Mouse (Mus musculus): ENCODE data around the gene Tpcn2. TPM values are rescaled to one million over a fixed set of nuclear protein-coding genes. Genes with fewer than 3 reads are reported as not detected.

Gene Tpcn2
- polyA plus RNA-seq, 1 experiment from 2014 or later = 5.7 TPM

GRCm38 (mm10) chr7:145196340-145196739 lies 87.5 kb downstream of the Tpcn2 start:
- Histone ChIP-seq H3K9me3 (0 out of 2 replicates have a peak, but pooled peaks cover 4% of the 10 kb centered on the region), H3K4me2 (no peak overlapping the region), H3K4me1 (peaks cover 68% of the 10 kb centered on the region), H3K27ac (replicated peaks) (no peak overlapping the region), H3K4me3 (no peak overlapping the region), H3K36me3 (no peaks in the 10 kb centered on the region), H3K9ac (no peak overlapping the region), H3K27me3 (replicated peaks) (no peaks in the 10 kb centered on the region)
- no peak for ATAC-seq (ENCODE audit: extremely low read depth, insufficient number of reproducible peaks, low FRiP score, low TSS enrichment)
- 85% methylated on average over 6 of the region's 6 CpGs for WGBS

- no peak for ATAC-seq (ENCODE audit: extremely low read depth, insufficient number of reproducible peaks, low FRiP score, low TSS enrichment)
- 54% methylated on average over 5 of the region's 5 CpGs for WGBS
- Histone ChIP-seq H3K4me3 (no peak overlapping the region), H3K36me3 (no peaks in the 10 kb centered on the region), H3K4me1 (peaks cover 68% of the 10 kb centered on the region), H3K27ac (replicated peaks) (peak overlapping the region; percentile 82), H3K9ac (peak overlapping the region; percentile 58; the same call in 1 of the 2 replicates), H3K27me3 (replicated peaks) (no peaks in the 10 kb centered on the region), H3K4me2 (no peak overlapping the region), H3K9me3 (no peaks in the 10 kb centered on the region)
Observed at GRCm38 (mm10) chr7:145195186-145195927, 88.5 kb downstream of the Tpcn2 start.

- Histone ChIP-seq H3K9ac (peak overlapping the region; percentile 58), H3K9me3 (no peaks in the 10 kb centered on the region), H3K4me1 (peaks cover 63% of the 10 kb centered on the region), H3K36me3 (no peaks in the 10 kb centered on the region), H3K27ac (replicated peaks) (peak overlapping the region; percentile 82), H3K4me2 (no peak overlapping the region), H3K4me3 (no peak overlapping the region), H3K27me3 (replicated peaks) (no peaks in the 10 kb centered on the region)
- WGBS = 42% methylated on average over 3 of the region's 3 CpGs
- ATAC-seq (ENCODE audit: extremely low read depth, insufficient number of reproducible peaks, low FRiP score, low TSS enrichment) = no peak
Observed at GRCm38 (mm10) chr7:145194455-145195161, 89.2 kb downstream of the Tpcn2 start.

- Histone ChIP-seq H3K4me2 (no peak overlapping the region), H3K27ac (replicated peaks) (no peak overlapping the region), H3K36me3 (no peaks in the 10 kb centered on the region), H3K27me3 (replicated peaks) (no peaks in the 10 kb centered on the region), H3K4me3 (no peak overlapping the region), H3K4me1 (peaks cover 49% of the 10 kb centered on the region), H3K9me3 (no peaks in the 10 kb centered on the region), H3K9ac (no peak overlapping the region)
- WGBS = 66% methylated on average over 6 of the region's 6 CpGs
- ATAC-seq (ENCODE audit: extremely low read depth, insufficient number of reproducible peaks, low FRiP score, low TSS enrichment) = no peak
Observed at GRCm38 (mm10) chr7:145192836-145193235, 91.0 kb downstream of the Tpcn2 start.

- H3K27ac ChIP-seq (replicated peaks) = no peak overlapping the region
Observed at GRCm38 (mm10) chr7:145190520-145190919, 93.3 kb downstream of the Tpcn2 start.

GRCm38 (mm10) chr7:145189342-145189741 lies 94.5 kb downstream of the Tpcn2 start:
- no peaks in the 10 kb centered on the region for H3K27me3 ChIP-seq (replicated peaks)
- 52% methylated on average over 8 of the region's 8 CpGs for WGBS
- no peak for ATAC-seq (ENCODE audit: extremely low read depth, insufficient number of reproducible peaks, low FRiP score, low TSS enrichment)
- no peaks in the 10 kb centered on the region for H3K36me3 ChIP-seq
- peaks cover 17% of the 10 kb centered on the region for H3K4me1 ChIP-seq
- H3K4me2 ChIP-seq = no peak overlapping the region
- H3K4me3 ChIP-seq = no peak overlapping the region
- no peaks in the 10 kb centered on the region for H3K9me3 ChIP-seq
- H3K9ac ChIP-seq = no peak overlapping the region
- H3K27ac ChIP-seq (replicated peaks) = no peak overlapping the region

More at GRCm38 (mm10) chr7:145190520-145190919, 93.3 kb downstream of the Tpcn2 start:
- H3K4me3 ChIP-seq = no peak overlapping the region
- H3K36me3 ChIP-seq = no peaks in the 10 kb centered on the region
- no peak overlapping the region for H3K9ac ChIP-seq
- no peaks in the 10 kb centered on the region for H3K27me3 ChIP-seq (replicated peaks)
- no peaks in the 10 kb centered on the region for H3K9me3 ChIP-seq
- peaks cover 28% of the 10 kb centered on the region for H3K4me1 ChIP-seq
- no peak for ATAC-seq (ENCODE audit: extremely low read depth, insufficient number of reproducible peaks, low FRiP score, low TSS enrichment)
- H3K4me2 ChIP-seq = no peak overlapping the region

- no peak overlapping the region for H3K4me3 ChIP-seq
- 0 out of 2 replicates have a peak, but pooled peaks cover 5% of the 10 kb centered on the region for H3K4me1 ChIP-seq
- H3K4me2 ChIP-seq = no peak overlapping the region
- H3K9ac ChIP-seq = no peak overlapping the region
- H3K9me3 ChIP-seq = no peaks in the 10 kb centered on the region
- no peak for ATAC-seq (ENCODE audit: extremely low read depth, insufficient number of reproducible peaks, low FRiP score, low TSS enrichment)
- no peaks in the 10 kb centered on the region for H3K36me3 ChIP-seq
- no peaks in the 10 kb centered on the region for H3K27me3 ChIP-seq (replicated peaks)
- no peak overlapping the region for H3K27ac ChIP-seq (replicated peaks)
- 56% methylated on average over 3 of the region's 3 CpGs for WGBS
Observed at GRCm38 (mm10) chr7:145187802-145188201, 96.0 kb downstream of the Tpcn2 start.

GRCm38 (mm10) chr7:145182388-145182787 lies 101.4 kb downstream of the Tpcn2 start:
- H3K4me1 ChIP-seq = peaks cover 25% of the 10 kb centered on the region
- WGBS = 46% methylated on average over 4 of the region's 4 CpGs
- H3K9me3 ChIP-seq = no peaks in the 10 kb centered on the region
- H3K9ac ChIP-seq = no peak overlapping the region
- H3K27me3 ChIP-seq (replicated peaks) = no peaks in the 10 kb centered on the region
- no peak overlapping the region for H3K27ac ChIP-seq (replicated peaks)
- H3K36me3 ChIP-seq = no peaks in the 10 kb centered on the region
- ATAC-seq (ENCODE audit: extremely low read depth, insufficient number of reproducible peaks, low FRiP score, low TSS enrichment) = no peak
- H3K4me3 ChIP-seq = no peak overlapping the region
- no peak overlapping the region for H3K4me2 ChIP-seq

GRCm38 (mm10) chr7:145181376-145182034 lies 102.3 kb downstream of the Tpcn2 start:
- no peak overlapping the region for H3K9ac ChIP-seq
- no peak overlapping the region for H3K4me2 ChIP-seq
- no peaks in the 10 kb centered on the region for H3K36me3 ChIP-seq
- no peak for ATAC-seq (ENCODE audit: extremely low read depth, insufficient number of reproducible peaks, low FRiP score, low TSS enrichment)
- H3K27me3 ChIP-seq (replicated peaks) = no peaks in the 10 kb centered on the region
- no peaks in the 10 kb centered on the region for H3K9me3 ChIP-seq
- H3K27ac ChIP-seq (replicated peaks) = no peak overlapping the region
- peaks cover 34% of the 10 kb centered on the region for H3K4me1 ChIP-seq
- WGBS = 43% methylated on average over 11 of the region's 11 CpGs
- H3K4me3 ChIP-seq = no peak overlapping the region

GRCm38 (mm10) chr7:145179691-145180091 lies 104.1 kb downstream of the Tpcn2 start:
- no peak for ATAC-seq (ENCODE audit: extremely low read depth, insufficient number of reproducible peaks, low FRiP score, low TSS enrichment)
- H3K4me3 ChIP-seq = no peak overlapping the region
- WGBS = 45% methylated on average over 5 of the region's 5 CpGs
- no peak overlapping the region for H3K4me2 ChIP-seq
- H3K27me3 ChIP-seq (replicated peaks) = no peaks in the 10 kb centered on the region
- H3K27ac ChIP-seq (replicated peaks) = no peak overlapping the region
- no peaks in the 10 kb centered on the region for H3K9me3 ChIP-seq
- no peak overlapping the region for H3K9ac ChIP-seq
- peaks cover 36% of the 10 kb centered on the region for H3K4me1 ChIP-seq
- H3K36me3 ChIP-seq = no peaks in the 10 kb centered on the region

- H3K9ac ChIP-seq = peak overlapping the region; percentile 1; the same call in 1 of the 2 replicates
- H3K27me3 ChIP-seq (replicated peaks) = no peaks in the 10 kb centered on the region
- peaks cover 37% of the 10 kb centered on the region for H3K4me1 ChIP-seq
- no peaks in the 10 kb centered on the region for H3K9me3 ChIP-seq
- 61% methylated on average over 15 of the region's 15 CpGs for WGBS
- no peak for ATAC-seq (ENCODE audit: extremely low read depth, insufficient number of reproducible peaks, low FRiP score, low TSS enrichment)
- no peak overlapping the region for H3K27ac ChIP-seq (replicated peaks)
- no peak overlapping the region for H3K4me3 ChIP-seq
- H3K36me3 ChIP-seq = no peaks in the 10 kb centered on the region
- H3K4me2 ChIP-seq = no peak overlapping the region
Observed at GRCm38 (mm10) chr7:145176750-145177589, 106.8 kb downstream of the Tpcn2 start.

All from heart, embryonic 13.5 days (tissue).